Mouse (Mus musculus) limb, embryonic 13.5 days (tissue): ENCODE data around the gene Limk2. TPM values are rescaled to one million over a fixed set of nuclear protein-coding genes. Genes with fewer than 3 reads are reported as not detected.

Experiments
- ATAC-seq: fragments of 200-750 bp; cut with Nextera tagmentation; 2 replicates; pipeline ENCODE4 v1.8.0; 2017; ENCODE audit warnings: low read depth, moderate number of reproducible peaks, moderate TSS enrichment; ENCODE audit not compliant: low FRiP score
- H3K27ac ChIP-seq: fragments of 300-500 bp; sonication (generic); 2 replicates; pipeline ENCODE4 v1.5.1; 2015; ENCODE audit warnings: inconsistent platforms, mild to moderate bottlenecking, moderate library complexity
- H3K27me3 ChIP-seq: fragments of 300-500 bp; sonication (generic); 2 replicates; pipeline ENCODE4 v1.6.1; 2015; ENCODE audit warnings: mild to moderate bottlenecking, inconsistent platforms
- H3K36me3 ChIP-seq: fragments of 300-500 bp; sonication (generic); 2 replicates; pipeline ENCODE4 v1.6.1; 2015; ENCODE audit warnings: inconsistent platforms, mild to moderate bottlenecking, moderate library complexity
- H3K4me1 ChIP-seq: fragments of 300-500 bp; sonication (generic); 2 replicates; pipeline ENCODE4 v1.6.1; 2015; ENCODE audit warnings: inconsistent platforms
- H3K4me2 ChIP-seq: fragments of 300-500 bp; sonication (generic); replicated peaks from 2 replicates; pipeline ENCODE4 v1.6.1; 2015; ENCODE audit warnings: inconsistent platforms, mild to moderate bottlenecking, moderate library complexity
- H3K4me3 ChIP-seq: fragments of 300-500 bp; sonication (generic); 2 replicates; pipeline ENCODE4 v1.5.1; 2015; ENCODE audit warnings: moderate library complexity, mild to moderate bottlenecking, inconsistent platforms
- H3K9ac ChIP-seq: fragments of 300-500 bp; sonication (generic); 2 replicates; pipeline ENCODE4 v1.6.1; 2015; ENCODE audit warnings: mild to moderate bottlenecking, inconsistent platforms
- H3K9me3 ChIP-seq: fragments of 300-500 bp; sonication (generic); 2 replicates; pipeline ENCODE4 v1.6.1; 2016; ENCODE audit warnings: inconsistent platforms
- WGBS: fragments of 180-500 bp; shearing (Covaris S2); methylation state at CpG from one replicate; pipeline ENCODE4 v1.1.7; 2015; 5-methylcytosine and 5-hydroxymethylcytosine counted together
- polyA plus RNA-seq: library from polyadenylated mRNA; unstranded; fragments of >200 nt; fragmentation: Nextera tagmentation; extraction: Ambion mirVana; gene quantifications from 2 replicates; pipeline ENCODE4 v1.2.1, GENCODE M21; 2015

Gene Limk2
- polyA plus RNA-seq, 1 experiment from 2014 or later, result 61.2 TPM

GRCm38 (mm10) chr11:3337173-3337955 lies 71.6 kb downstream of the Limk2 start:
- peak overlapping the region; percentile 2; the same call in 1 of the 2 replicates for H3K27ac ChIP-seq
- H3K27me3 ChIP-seq, result no peaks in the 10 kb centered on the region
- no peaks in the 10 kb centered on the region for H3K9me3 ChIP-seq
- ATAC-seq, result no peak
- H3K36me3 ChIP-seq, result peaks cover 17% of the 10 kb centered on the region; the same call in 1 of the 2 replicates
- H3K4me2 ChIP-seq, result no peak overlapping the region
- 28% methylated on average over 12 of the region's 12 CpGs for WGBS
- no peak overlapping the region for H3K4me3 ChIP-seq
- H3K9ac ChIP-seq, result peak overlapping the region; percentile 25; the same call in 1 of the 2 replicates
- H3K4me1 ChIP-seq, result peaks cover 29% of the 10 kb centered on the region

GRCm38 (mm10) chr11:3336602-3337001 lies 72.4 kb downstream of the Limk2 start:
- Histone ChIP-seq H3K36me3 (peaks cover 13% of the 10 kb centered on the region; the same call in 1 of the 2 replicates), H3K9me3 (no peaks in the 10 kb centered on the region), H3K4me3 (no peak overlapping the region), H3K27me3 (no peaks in the 10 kb centered on the region), H3K27ac (no peak overlapping the region), H3K4me1 (peaks cover 35% of the 10 kb centered on the region), H3K9ac (no peak overlapping the region), H3K4me2 (no peak overlapping the region)
- no peak for ATAC-seq
- WGBS, result 79% methylated on average over 3 of the region's 3 CpGs

GRCm38 (mm10) chr11:3335651-3336216 lies 73.3 kb downstream of the Limk2 start:
- 41% methylated on average over 11 of the region's 11 CpGs for WGBS
- H3K4me3 ChIP-seq, result no peak overlapping the region

GRCm38 (mm10) chr11:3334711-3335316 lies 74.2 kb downstream of the Limk2 start:
- ATAC-seq, result no peak
- H3K4me1 ChIP-seq, result peaks cover 42% of the 10 kb centered on the region

More at GRCm38 (mm10) chr11:3335651-3336216, 73.3 kb downstream of the Limk2 start:
- H3K4me1 ChIP-seq, result peaks cover 37% of the 10 kb centered on the region
- H3K9ac ChIP-seq, result no peak overlapping the region
- H3K36me3 ChIP-seq, result peaks cover 7% of the 10 kb centered on the region; the same call in 1 of the 2 replicates
- no peak overlapping the region for H3K27ac ChIP-seq
- no peaks in the 10 kb centered on the region for H3K9me3 ChIP-seq
- no peak overlapping the region for H3K4me2 ChIP-seq
- H3K27me3 ChIP-seq, result no peaks in the 10 kb centered on the region
- no peak for ATAC-seq

GRCm38 (mm10) chr11:3334141-3334710 lies 74.8 kb downstream of the Limk2 start:
- Histone ChIP-seq H3K9ac (no peak overlapping the region), H3K27ac (no peak overlapping the region), H3K36me3 (peaks cover 7% of the 10 kb centered on the region; the same call in 1 of the 2 replicates), H3K4me2 (no peak overlapping the region), H3K27me3 (no peaks in the 10 kb centered on the region), H3K9me3 (no peaks in the 10 kb centered on the region), H3K4me3 (no peak overlapping the region), H3K4me1 (peaks cover 45% of the 10 kb centered on the region)
- ATAC-seq, result no peak
- 89% methylated on average over 11 of the region's 11 CpGs for WGBS

More at GRCm38 (mm10) chr11:3334711-3335316, 74.2 kb downstream of the Limk2 start:
- Histone ChIP-seq H3K27me3 (no peaks in the 10 kb centered on the region), H3K4me3 (no peak overlapping the region), H3K36me3 (peaks cover 7% of the 10 kb centered on the region; the same call in 1 of the 2 replicates), H3K9ac (no peak overlapping the region), H3K9me3 (no peaks in the 10 kb centered on the region), H3K27ac (no peak overlapping the region), H3K4me2 (no peak overlapping the region)
- 24% methylated on average over 9 of the region's 9 CpGs for WGBS

GRCm38 (mm10) chr11:3333111-3333695 lies 75.8 kb downstream of the Limk2 start:
- Histone ChIP-seq H3K4me1 (peaks cover 45% of the 10 kb centered on the region), H3K27me3 (no peaks in the 10 kb centered on the region), H3K36me3 (peaks cover 7% of the 10 kb centered on the region; the same call in 1 of the 2 replicates), H3K27ac (no peak overlapping the region), H3K9me3 (no peaks in the 10 kb centered on the region), H3K4me2 (no peak overlapping the region), H3K4me3 (no peak overlapping the region), H3K9ac (no peak overlapping the region)
- 84% methylated on average over 11 of the region's 11 CpGs for WGBS
- ATAC-seq, result no peak

GRCm38 (mm10) chr11:3331756-3332642 lies 77.0 kb downstream of the Limk2 start:
- Histone ChIP-seq H3K36me3 (peaks cover 7% of the 10 kb centered on the region; the same call in 1 of the 2 replicates), H3K27ac (no peak overlapping the region; the same call in 1 of the 2 replicates), H3K9ac (peak overlapping the region; percentile 68), H3K9me3 (no peaks in the 10 kb centered on the region), H3K27me3 (no peaks in the 10 kb centered on the region), H3K4me2 (peak overlapping the region; percentile 99), H3K4me1 (peaks cover 36% of the 10 kb centered on the region), H3K4me3 (peak overlapping the region; percentile 54)
- ATAC-seq, result peak; percentile 97
- WGBS, result under 1% methylated on average over 75 of the region's 75 CpGs

GRCm38 (mm10) chr11:3330991-3331750 lies 77.8 kb downstream of the Limk2 start:
- no peaks in the 10 kb centered on the region for H3K9me3 ChIP-seq
- H3K9ac ChIP-seq, result peak overlapping the region; percentile 68
- H3K4me1 ChIP-seq, result peaks cover 36% of the 10 kb centered on the region
- peaks cover 7% of the 10 kb centered on the region; the same call in 1 of the 2 replicates for H3K36me3 ChIP-seq
- H3K4me2 ChIP-seq, result peak overlapping the region; percentile 99
- H3K27ac ChIP-seq, result peak overlapping the region; percentile 70
- no peak for ATAC-seq
- H3K27me3 ChIP-seq, result no peaks in the 10 kb centered on the region
- 4% methylated on average over 14 of the region's 14 CpGs for WGBS
- H3K4me3 ChIP-seq, result peak overlapping the region; percentile 54

GRCm38 (mm10) chr11:3330566-3330965 lies 78.4 kb downstream of the Limk2 start:
- H3K27me3 ChIP-seq, result no peaks in the 10 kb centered on the region
- 2% methylated on average over 9 of the region's 9 CpGs for WGBS
- peak overlapping the region; percentile 54 for H3K4me3 ChIP-seq
- peak overlapping the region; percentile 68 for H3K9ac ChIP-seq
- peaks cover 7% of the 10 kb centered on the region; the same call in 1 of the 2 replicates for H3K36me3 ChIP-seq
- peak; percentile 29; the same call in 1 of the 2 replicates for ATAC-seq
- peak overlapping the region; percentile 70 for H3K27ac ChIP-seq
- no peaks in the 10 kb centered on the region for H3K9me3 ChIP-seq
- H3K4me2 ChIP-seq, result peak overlapping the region; percentile 99
- H3K4me1 ChIP-seq, result peaks cover 31% of the 10 kb centered on the region

GRCm38 (mm10) chr11:3329891-3330451 lies 79.0 kb downstream of the Limk2 start, which contains the start of gene Pik3ip1:
Gene Pik3ip1, plus strand, starts transcription at chr11:3330401.
- H3K9me3 ChIP-seq, result no peaks in the 10 kb centered on the region
- peak within 1 kb of the TSS; percentile 99 for H3K4me2 ChIP-seq
- peak within 1 kb of the TSS; percentile 54 for H3K4me3 ChIP-seq
- no peak for ATAC-seq
- no peaks in the 10 kb centered on the region for H3K27me3 ChIP-seq
- H3K27ac ChIP-seq, result peak within 1 kb of the TSS; percentile 70
- peaks cover 25% of the 10 kb centered on the region for H3K4me1 ChIP-seq
- peaks cover 7% of the 10 kb centered on the region; the same call in 1 of the 2 replicates for H3K36me3 ChIP-seq
- peak within 1 kb of the TSS; percentile 68 for H3K9ac ChIP-seq
